20 mouse cellular contexts compared by ENCODE assay signal in genomic region chr6:88560156-88560555, GRCm38 (mm10).
"Had no signal": no experiment of that assay in that cellular context is flagged by ENCODE, and none has a peak within 500 bp of the region (broad histone marks: within the 10 kb centered on the region; RNA-seq: fewer than 3 reads in every experiment).

No protein-coding gene starts in this region.

- H3K27ac ChIP-seq: hindbrain, embryonic 10.5 days; hindbrain, embryonic 12.5 days; hindbrain, embryonic 14.5 days; intestine, embryonic 15.5 days; layer of hippocampus, adult 2 months; left cerebral cortex, adult 2 months; limb, embryonic 10.5 days; limb, embryonic 12.5 days; liver, embryonic 13.5 days; liver, embryonic 15.5 days had no signal

- ATAC-seq: hindbrain, embryonic 16.5 days; inflammation-experienced regulatory T-cells, adult 6 months; intestine, embryonic 15.5 days; intestine, postnatal 0 days had no signal

- H3K4me1 ChIP-seq: heart, embryonic 12.5 days; hindbrain, embryonic 12.5 days; intestine, embryonic 15.5 days; limb, embryonic 10.5 days; limb, embryonic 12.5 days; liver, embryonic 13.5 days; liver, embryonic 15.5 days had no signal

- H3K9ac ChIP-seq: heart, embryonic 12.5 days; hindbrain, embryonic 12.5 days; hindbrain, embryonic 14.5 days; intestine, embryonic 15.5 days; limb, embryonic 12.5 days; liver, embryonic 13.5 days; liver, embryonic 15.5 days had no signal

- H3K4me2 ChIP-seq: heart, embryonic 12.5 days; hindbrain, embryonic 12.5 days; hindbrain, embryonic 14.5 days; intestine, embryonic 15.5 days; limb, embryonic 12.5 days; liver, embryonic 13.5 days; liver, embryonic 15.5 days had no signal

- H3K36me3 ChIP-seq: heart, embryonic 12.5 days; hindbrain, embryonic 10.5 days; hindbrain, embryonic 12.5 days; intestine, embryonic 15.5 days; limb, embryonic 10.5 days; limb, embryonic 12.5 days; liver, embryonic 13.5 days; liver, embryonic 15.5 days had no signal

- H3K4me3 ChIP-seq: heart, embryonic 12.5 days; hindbrain, embryonic 10.5 days; hindbrain, embryonic 12.5 days; intestine, embryonic 15.5 days; layer of hippocampus, adult 2 months; left cerebral cortex, adult 2 months; limb, embryonic 10.5 days; limb, embryonic 12.5 days; liver, embryonic 13.5 days; liver, embryonic 15.5 days had no signal

- H3K9me3 ChIP-seq: heart, embryonic 12.5 days; hindbrain, embryonic 10.5 days; hindbrain, embryonic 12.5 days; intestine, embryonic 15.5 days; limb, embryonic 10.5 days; limb, embryonic 12.5 days; liver, embryonic 13.5 days; liver, embryonic 15.5 days had no signal

- DNase-seq: gastrocnemius, postnatal 25 days; heart, postnatal 10 days; heart, postnatal 4 days; kidney, adult 18-20 months; kidney, adult 8-10 months; kidney, postnatal 25 days; liver, embryonic 13.5 days had no signal
